Mouse (Mus musculus): ENCODE data around the gene Wdfy4.

DNA sequence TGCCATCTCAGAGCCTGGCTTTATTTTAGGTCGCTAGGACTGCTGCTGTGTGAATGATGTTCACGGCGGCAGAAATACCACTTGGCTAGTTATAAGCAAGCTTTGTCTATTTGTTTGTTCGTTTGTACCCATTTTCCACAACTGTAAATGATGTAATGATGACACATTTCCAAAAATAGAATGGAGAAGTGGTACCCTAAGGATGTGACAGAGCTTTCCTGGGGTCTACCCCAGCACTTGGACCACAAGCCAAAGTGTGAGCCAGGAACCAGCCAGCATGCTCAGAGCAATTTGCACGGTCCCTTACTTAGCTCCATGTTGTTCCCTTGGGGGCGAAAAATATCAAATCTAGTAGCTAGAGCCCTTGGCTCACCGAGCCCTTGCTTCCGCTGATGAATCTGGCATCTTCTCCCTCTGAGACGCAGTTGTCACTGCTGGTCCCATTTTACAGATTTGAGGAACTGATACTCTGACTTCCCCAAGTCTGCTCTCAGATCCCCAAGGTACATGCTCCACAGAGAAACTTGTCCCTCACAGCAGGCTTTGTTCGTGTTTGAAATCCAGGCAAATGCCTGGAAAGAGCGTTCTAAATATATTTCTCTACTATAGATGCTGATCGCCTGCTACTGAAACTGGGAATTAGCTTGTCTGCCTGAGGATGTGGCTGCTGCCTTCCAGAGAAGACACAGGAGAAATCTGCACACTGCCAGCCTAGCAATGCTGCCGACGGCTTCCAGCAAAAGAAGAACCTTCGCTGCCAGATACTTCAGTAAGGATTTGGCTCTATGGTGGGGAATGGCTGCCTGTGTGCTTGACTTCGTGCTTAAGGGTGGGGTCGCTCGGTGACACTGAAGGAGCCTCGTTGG, 31.3 kb upstream of the Wdfy4 start:
- TF ChIP-seq CTCF (IDR thresholded peaks at IDR 0.05; ENCODE audit: borderline replicate concordance, control insufficient read depth, extremely low read depth, insufficient read depth, low read length, poor library complexity) (no peak), POLR2A (IDR thresholded peaks at IDR 0.05; ENCODE audit: control insufficient read depth, extremely low read depth, insufficient read depth, low read length, poor library complexity) (no peak)

All from thymus, adult 2 months (tissue).